Mouse (Mus musculus): ENCODE measurements around the gene Kiss1.
"Not testable (repeated sequence)": the region's sequence is repeated elsewhere in the genome, so short reads cannot be mapped to it uniquely, and the experiment has no call there.

Gene Kiss1

GRCm38 (mm10) chr1:133315775-133316174 is 5.9 kb upstream of the Kiss1 start:
- in situ Hi-C loops (cut with MboI; ENCODE audit: unreplicated experiment in 2 of 2) = loop anchor here (5.0 to 10.0 kb wide), 7 partner anchors 37 to 589 kb away; partner anchors contain the start of genes Ren1 (in 2 of the 2), Optc (in 1 of the 2) and Snrpe (in 1 of the 2)

- in situ Hi-C loops (cut with MboI; ENCODE audit: unreplicated experiment in 2 of 2) = loop anchor here (5.0 to 10.0 kb wide), 7 partner anchors 36 to 588 kb away; partner anchors contain the start of genes Ren1 (in 2 of the 2), Optc (in 1 of the 2) and Snrpe (in 1 of the 2)
Measured at GRCm38 (mm10) chr1:133316577-133316976, 5.1 kb upstream of the Kiss1 start.

GRCm38 (mm10) chr1:133317149-133317548 is 4.5 kb upstream of the Kiss1 start:
- in situ Hi-C loops (cut with MboI; ENCODE audit: unreplicated experiment in 2 of 2) = loop anchor here (5.0 to 10.0 kb wide), 7 partner anchors 35 to 588 kb away; partner anchors contain the start of genes Ren1 (in 2 of the 2), Optc (in 1 of the 2) and Snrpe (in 1 of the 2)

- in situ Hi-C loops (cut with MboI; ENCODE audit: unreplicated experiment in 2 of 2) = no loop called here
Measured at GRCm38 (mm10) chr1:133323333-133323732, 1.7 kb downstream of the Kiss1 start.

DNA sequence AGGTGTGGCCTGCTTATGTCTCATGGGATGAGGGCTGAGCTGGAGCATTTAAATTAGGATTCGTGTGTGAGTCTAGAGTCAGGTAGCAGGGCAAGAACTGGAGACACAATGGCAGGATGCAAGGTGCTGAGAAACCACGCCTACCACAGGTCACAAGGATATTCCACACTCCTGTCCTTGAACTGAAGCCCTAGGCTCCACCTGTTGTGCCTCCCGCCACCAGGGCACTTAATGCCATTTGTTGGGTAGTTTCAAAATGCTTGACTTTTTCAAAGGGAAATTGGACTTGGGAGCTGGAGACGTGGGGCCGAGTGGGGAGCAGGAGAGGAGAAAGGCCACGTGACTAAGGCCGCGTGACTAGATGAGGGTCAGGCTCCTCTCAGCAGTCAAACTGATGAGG is 4.3 kb downstream of the Kiss1 start:
- in situ Hi-C loops (cut with MboI; ENCODE audit: unreplicated experiment in 2 of 2) = no loop called here

GRCm38 (mm10) chr1:133327094-133327493 is 5.4 kb downstream of the Kiss1 start:
- in situ Hi-C loops (cut with MboI; ENCODE audit: unreplicated experiment in 2 of 2) = no loop called here

DNA sequence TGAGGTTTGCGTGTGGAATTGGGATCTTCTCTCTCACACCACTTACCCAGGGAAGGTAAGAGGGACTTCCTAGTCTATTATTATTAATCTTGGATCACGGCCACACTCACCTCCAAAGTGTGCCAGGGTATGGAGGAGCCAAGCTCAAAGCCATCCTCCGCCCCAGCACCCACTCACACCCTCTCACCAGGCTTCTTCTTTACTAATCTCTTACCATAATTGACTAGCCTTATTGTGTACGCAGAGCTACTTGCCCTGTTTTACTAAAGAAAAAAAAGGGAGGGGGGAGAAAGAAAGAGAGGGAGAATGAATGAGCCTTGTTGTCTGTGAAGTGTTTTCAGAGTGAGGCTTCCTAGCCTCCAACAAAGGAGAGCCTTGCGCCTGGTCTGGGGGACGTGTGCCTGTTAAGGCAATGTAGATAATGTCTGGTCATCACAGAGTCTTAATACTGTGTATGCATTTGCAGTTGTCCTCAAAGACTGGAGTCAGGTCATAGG is 6.7 kb downstream of the Kiss1 start:
- in situ Hi-C loops (cut with MboI; ENCODE audit: unreplicated experiment in 2 of 2) = no loop called here

GRCm38 (mm10) chr1:133328896-133329637 is 7.4 kb downstream of the Kiss1 start:
- in situ Hi-C loops (cut with MboI; ENCODE audit: unreplicated experiment in 2 of 2) = no loop called here

- in situ Hi-C loops (cut with MboI; ENCODE audit: unreplicated experiment in 2 of 2) = no loop called here
Measured at GRCm38 (mm10) chr1:133329638-133329964, 7.9 kb downstream of the Kiss1 start.

GRCm38 (mm10) chr1:133331142-133331541 is 9.5 kb downstream of the Kiss1 start:
- in situ Hi-C loops (cut with MboI; ENCODE audit: unreplicated experiment in 2 of 2) = no loop called here

- in situ Hi-C loops (cut with MboI; ENCODE audit: unreplicated experiment in 2 of 2) = no loop called here
Measured at GRCm38 (mm10) chr1:133332656-133333430, 11.2 kb downstream of the Kiss1 start.

GRCm38 (mm10) chr1:133333937-133334336 is 12.3 kb downstream of the Kiss1 start:
- in situ Hi-C loops (cut with MboI; ENCODE audit: unreplicated experiment in 2 of 2) = no loop called here

- in situ Hi-C loops (cut with MboI; ENCODE audit: unreplicated experiment in 2 of 2) = not testable (repeated sequence)
Measured at GRCm38 (mm10) chr1:133340403-133340802, 18.7 kb downstream of the Kiss1 start.

GRCm38 (mm10) chr1:133344357-133344756 is 22.7 kb downstream of the Kiss1 start:
- in situ Hi-C loops (cut with MboI; ENCODE audit: unreplicated experiment in 2 of 2) = no loop called here

DNA sequence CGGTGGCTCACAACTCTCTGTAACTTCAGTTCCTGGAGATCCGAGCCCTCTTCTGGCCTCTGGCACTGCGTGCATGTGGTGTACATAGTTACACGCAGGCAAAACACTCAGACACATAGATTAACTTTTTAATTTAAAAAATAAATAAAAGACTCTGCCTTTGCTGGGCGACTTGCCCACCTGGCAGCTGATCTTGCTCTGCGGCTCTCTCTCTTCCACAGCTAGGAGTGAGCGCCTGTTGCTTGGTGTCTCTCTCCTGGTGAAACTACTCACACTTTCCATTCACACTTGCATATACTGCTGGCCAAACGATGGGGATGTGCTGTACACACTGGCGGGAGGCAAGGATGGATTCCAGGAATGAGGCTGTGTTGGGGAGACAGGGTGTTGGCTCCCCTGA is 24.9 kb downstream of the Kiss1 start:
- in situ Hi-C loops (cut with MboI; ENCODE audit: unreplicated experiment in 2 of 2) = no loop called here

DNA sequence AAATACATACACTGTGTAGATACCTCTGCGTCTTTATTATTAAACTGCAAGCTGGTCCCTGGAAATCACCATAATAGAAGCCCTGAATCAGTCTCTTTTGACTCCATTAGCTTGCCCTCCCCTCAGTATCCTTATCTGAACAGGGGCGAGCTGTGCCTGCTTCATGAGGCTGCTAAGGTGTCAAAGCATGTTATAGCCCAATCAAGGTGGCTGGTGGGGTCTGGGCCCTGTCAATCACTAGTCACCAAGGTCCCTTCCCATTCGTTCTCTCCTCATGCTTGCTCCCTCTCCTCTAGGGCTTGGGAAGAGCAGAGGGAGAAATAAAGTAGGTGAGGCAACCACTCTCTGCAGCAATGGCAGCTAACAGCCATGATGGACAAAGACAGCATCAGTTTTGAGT is 25.6 kb downstream of the Kiss1 start:
- in situ Hi-C loops (cut with MboI; ENCODE audit: unreplicated experiment in 2 of 2) = no loop called here

- in situ Hi-C loops (cut with MboI; ENCODE audit: unreplicated experiment in 2 of 2) = no loop called here
Measured at GRCm38 (mm10) chr1:133347693-133348520, 26.2 kb downstream of the Kiss1 start.

DNA sequence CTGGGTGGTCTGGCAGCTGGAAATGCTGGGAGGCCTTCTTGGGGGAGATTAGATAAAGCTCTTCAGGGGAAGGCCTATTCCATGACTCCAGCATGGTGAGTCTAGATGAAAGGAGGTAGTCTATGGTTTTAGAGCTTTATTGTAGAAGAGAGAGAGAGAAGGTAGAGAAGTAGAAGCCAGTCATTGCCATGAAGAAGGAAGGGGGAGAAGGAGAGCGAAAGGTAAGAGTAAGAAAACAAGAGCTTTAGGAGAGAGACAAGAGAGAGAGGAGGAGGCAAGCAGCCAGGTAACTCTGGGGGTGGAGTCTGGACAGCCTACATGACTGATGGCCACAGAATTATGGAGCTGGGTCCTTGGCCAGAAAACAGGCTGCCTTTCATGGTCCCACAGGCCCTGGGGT is 28.5 kb downstream of the Kiss1 start, which contains the start of gene Ren1:
Gene Ren1, plus strand, starts transcription at position 301 of the 400 bp plus-strand sequence.
- in situ Hi-C loops (cut with MboI; ENCODE audit: unreplicated experiment in 2 of 2) = loop anchor here (5.0 to 10.0 kb wide), 2 partner anchors 33 to 315 kb away; partner anchors contain the start of gene Mdm4 (in 2 of the 2)

- in situ Hi-C loops (cut with MboI; ENCODE audit: unreplicated experiment in 2 of 2) = loop anchor here (5.0 to 10.0 kb wide), 2 partner anchors 34 to 317 kb away; partner anchors contain the start of gene Mdm4 (in 2 of the 2)
Measured at GRCm38 (mm10) chr1:133351762-133352161, 30.1 kb downstream of the Kiss1 start.

DNA sequence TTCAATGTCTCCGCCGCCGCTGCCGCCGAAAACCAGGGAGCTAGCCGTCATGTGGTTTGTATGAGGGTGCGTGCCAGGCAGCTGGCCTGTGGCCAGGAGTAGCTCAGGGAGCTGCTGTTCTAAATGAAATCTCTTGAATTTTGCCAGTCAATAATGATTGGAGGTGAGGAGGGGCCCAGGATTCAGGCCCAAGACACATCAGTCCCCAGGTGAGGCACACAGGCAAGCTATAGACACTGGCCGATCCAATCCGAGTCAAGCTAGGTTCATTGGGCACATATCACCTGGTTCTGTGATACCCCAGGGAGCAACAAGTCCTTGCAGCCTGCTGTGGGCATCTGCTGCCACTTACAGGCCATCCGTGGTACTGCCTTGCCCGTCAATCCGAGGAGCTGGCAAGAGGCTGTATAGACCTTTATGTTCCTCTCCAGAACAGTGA is 31.7 kb downstream of the Kiss1 start:
- in situ Hi-C loops (cut with MboI; ENCODE audit: unreplicated experiment in 2 of 2) = loop anchor here (5.0 to 10.0 kb wide), 2 partner anchors 36 to 319 kb away; partner anchors contain the start of gene Mdm4 (in 2 of the 2)

Data from v-Abl transformed pro-B cells (cell line).